Mouse (Mus musculus): ENCODE data around the gene Raver2. TPM values are rescaled to one million over a fixed set of nuclear protein-coding genes. Genes with fewer than 3 reads are reported as not detected.

Raver2 gene
- total and polyA plus RNA-seq, 3 experiments = 0.04 TPM; not detected in 2

DNA sequence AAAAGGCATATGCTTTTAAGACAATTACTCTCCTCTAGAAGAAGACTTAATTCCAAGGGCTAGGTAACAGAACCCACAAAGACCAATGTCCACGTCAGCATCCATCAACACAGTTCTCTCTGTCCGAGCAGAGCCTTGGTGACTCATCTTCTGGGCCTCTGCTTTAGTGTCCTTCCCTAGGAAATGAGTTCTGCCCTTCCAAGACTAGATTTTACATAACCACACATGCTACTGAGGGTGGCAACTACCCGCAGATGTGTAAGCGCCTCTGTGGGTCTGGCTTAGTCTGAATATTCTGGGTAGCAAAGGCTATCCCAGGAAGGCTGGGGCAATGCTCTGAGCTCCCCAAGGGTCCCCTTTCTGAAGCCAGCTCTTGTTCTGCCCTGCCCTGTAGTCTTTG, 97.0 kb downstream of the Raver2 start:
- TF ChIP-seq POLR2A (IDR thresholded peaks at IDR 0.05; ENCODE audit: low read depth, low read length) (no peak), NELFE (IDR thresholded peaks at IDR 0.05; ENCODE audit: low read depth, low read length) (no peak), SMC3 (IDR thresholded peaks at IDR 0.05; ENCODE audit: low read depth, low read length) (no peak), MAX (IDR thresholded peaks at IDR 0.05; ENCODE audit: low read length) (no peak), E2F4 (IDR thresholded peaks at IDR 0.05; ENCODE audit: insufficient replicate concordance, low read depth, low read length) (no peak), USF1 (IDR thresholded peaks at IDR 0.05; ENCODE audit: low read depth, low read length) (no peak), GABPA (IDR thresholded peaks at IDR 0.05; ENCODE audit: insufficient replicate concordance, low read depth, low read length) (no peak), TBP (conservative IDR thresholded peaks at IDR 0.05; ENCODE audit: low read depth, low read length) (no peak)
- H3K4me1 ChIP-seq (ENCODE audit: control insufficient read depth in 1 of 2, insufficient read depth in 2 of 2) = peaks cover 0 to 9% of the 10 kb centered on the region in 2 experiments; a peak in 2 of 4 replicates
- no peak overlapping the region for H3K4me3 ChIP-seq (replicated peaks in 1 of 3; ENCODE audit: low read depth in 2 of 3, low read length in 2 of 3, poor library complexity in 1 of 3)
- H3K36me3 ChIP-seq (replicated peaks in 1 of 2; ENCODE audit: control insufficient read depth in 1 of 2, insufficient read depth in 1 of 2, low read length in 1 of 2) = peaks cover 55 to 100% of the 10 kb centered on the region in 2 experiments
- H3K79me2 ChIP-seq (replicated peaks; ENCODE audit: control insufficient read depth, extremely low read depth, insufficient read depth, poor library complexity, severe bottlenecking) = no peaks in the 10 kb centered on the region
- in situ Hi-C loops (cut with MboI; ENCODE audit: low pct_ligation_motif_present, low pct_unique_long_range_greater_than_20kb, low sequenced_read_pairs) = loop anchor here (10.0 kb wide), 1 partner anchor 159 kb away; no protein-coding TSS in a partner anchor
- dilution Hi-C loops (cut with MboI; ENCODE audit: extremely low pct_ligation_motif_present, extremely low pct_unique_long_range_greater_than_20kb, low sequenced_read_pairs) = no loop called here
- H3K4me2 ChIP-seq (ENCODE audit: insufficient read depth, low read depth, poor library complexity, severe bottlenecking) = no peak overlapping the region
- no peaks in the 10 kb centered on the region for H3K27me3 ChIP-seq (replicated peaks)
- H3K9ac ChIP-seq (ENCODE audit: insufficient read depth, low read depth) = no peak overlapping the region
- no peaks in the 10 kb centered on the region for H3K9me3 ChIP-seq (replicated peaks; ENCODE audit: low read length)
- no peak overlapping the region for H3K27ac ChIP-seq (ENCODE audit: insufficient read depth, low read depth)
- no peak for DNase-seq (ENCODE audit: extremely low read depth)

DNA sequence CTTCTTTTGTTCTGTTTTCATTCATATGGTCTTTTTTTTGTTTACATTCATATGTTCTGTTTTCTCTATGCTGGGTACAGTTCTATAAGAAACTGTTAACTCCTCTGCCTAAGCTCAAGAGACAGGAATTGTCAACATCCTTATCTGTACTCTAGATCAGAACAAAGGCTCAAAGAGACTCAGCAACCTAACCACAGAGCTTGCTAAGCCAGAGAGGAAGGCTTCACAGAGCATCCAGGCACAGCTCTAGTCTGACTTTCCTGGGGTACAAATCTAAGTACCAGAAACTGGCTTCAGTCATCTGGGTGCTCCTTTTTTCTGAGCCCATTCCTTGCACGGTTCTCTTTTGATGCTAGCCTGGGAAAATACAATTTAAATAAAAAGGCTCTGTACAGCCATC, 99.0 kb downstream of the Raver2 start:
- DNase-seq (ENCODE audit: extremely low read depth) = no peak
- no peak overlapping the region for H3K9ac ChIP-seq (ENCODE audit: insufficient read depth, low read depth)
- no peaks in the 10 kb centered on the region for H3K27me3 ChIP-seq (replicated peaks)
- no peak overlapping the region for H3K4me2 ChIP-seq (ENCODE audit: insufficient read depth, low read depth, poor library complexity, severe bottlenecking)
- H3K4me3 ChIP-seq (replicated peaks in 1 of 3; ENCODE audit: low read depth in 2 of 3, low read length in 2 of 3, poor library complexity in 1 of 3) = no peak overlapping the region
- dilution Hi-C loops (cut with MboI; ENCODE audit: extremely low pct_ligation_motif_present, extremely low pct_unique_long_range_greater_than_20kb, low sequenced_read_pairs) (no loop called here), in situ Hi-C loops (cut with MboI; ENCODE audit: low pct_ligation_motif_present, low pct_unique_long_range_greater_than_20kb, low sequenced_read_pairs) (loop anchor here (10.0 kb wide), 1 partner anchor 157 kb away; no protein-coding TSS in a partner anchor)
- peaks cover 0 to 15% of the 10 kb centered on the region in 2 experiments; a peak in 3 of 4 replicates for H3K4me1 ChIP-seq (ENCODE audit: control insufficient read depth in 1 of 2, insufficient read depth in 2 of 2)
- H3K27ac ChIP-seq (ENCODE audit: insufficient read depth, low read depth) = no peak overlapping the region
- no peaks in the 10 kb centered on the region for H3K9me3 ChIP-seq (replicated peaks; ENCODE audit: low read length)
- no peaks in the 10 kb centered on the region for H3K79me2 ChIP-seq (replicated peaks; ENCODE audit: control insufficient read depth, extremely low read depth, insufficient read depth, poor library complexity, severe bottlenecking)
- H3K36me3 ChIP-seq (replicated peaks in 1 of 2; ENCODE audit: control insufficient read depth in 1 of 2, insufficient read depth in 1 of 2, low read length in 1 of 2) = peaks cover 48 to 94% of the 10 kb centered on the region in 2 experiments
- TF ChIP-seq MAZ (IDR thresholded peaks at IDR 0.05; ENCODE audit: low read depth, low read length) = no peak
- TF ChIP-seq IRF4 (IDR thresholded peaks at IDR 0.05; ENCODE audit: low read depth, low read length) = no peak

DNA sequence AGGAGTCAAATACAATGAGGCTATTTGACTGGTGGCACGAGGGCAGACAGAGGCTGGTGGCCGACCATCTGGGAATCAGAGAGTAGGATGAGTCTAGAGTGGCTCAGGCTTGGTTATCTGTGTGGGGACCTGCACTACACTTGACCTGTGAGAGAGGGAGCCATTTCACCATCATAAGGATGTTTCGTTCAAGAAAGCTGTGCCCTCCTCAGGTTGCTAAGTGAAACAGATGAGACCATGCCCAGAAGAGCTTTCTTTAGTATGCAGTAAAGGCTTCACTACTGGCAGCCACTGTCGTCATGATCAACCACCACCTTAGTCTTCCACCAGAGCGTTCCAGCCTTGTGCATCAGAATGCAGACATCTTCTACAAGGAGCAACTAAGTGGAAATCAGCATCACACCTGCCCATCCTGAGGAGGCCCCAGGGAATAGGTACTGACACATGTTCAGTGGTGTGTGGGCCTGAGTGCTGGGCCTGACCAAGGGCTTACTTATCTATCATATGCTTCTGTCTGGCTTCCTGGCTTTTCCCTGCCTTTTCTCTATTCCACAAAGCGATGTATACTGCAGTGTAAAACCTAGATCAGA, 99.5 kb downstream of the Raver2 start:
- DNase-seq (ENCODE audit: extremely low read depth) = peak; percentile 48
- in situ Hi-C loops (cut with MboI; ENCODE audit: low pct_ligation_motif_present, low pct_unique_long_range_greater_than_20kb, low sequenced_read_pairs) = loop anchor here (10.0 kb wide), 1 partner anchor 157 kb away; no protein-coding TSS in a partner anchor
- H3K36me3 ChIP-seq (replicated peaks in 1 of 2; ENCODE audit: control insufficient read depth in 1 of 2, insufficient read depth in 1 of 2, low read length in 1 of 2) = peaks cover 45 to 94% of the 10 kb centered on the region in 2 experiments

More for the DNA sequence above, 99.5 kb downstream of the Raver2 start:
- H3K4me3 ChIP-seq (replicated peaks in 1 of 3; ENCODE audit: low read depth in 2 of 3, low read length in 2 of 3, poor library complexity in 1 of 3) = no peak overlapping the region
- H3K9me3 ChIP-seq (replicated peaks; ENCODE audit: low read length) = no peaks in the 10 kb centered on the region
- dilution Hi-C loops (cut with MboI; ENCODE audit: extremely low pct_ligation_motif_present, extremely low pct_unique_long_range_greater_than_20kb, low sequenced_read_pairs) = no loop called here
- TF ChIP-seq TCF12 (IDR thresholded peaks at IDR 0.05; ENCODE audit: low read depth, low read length) (no peak), SMC3 (IDR thresholded peaks at IDR 0.05; ENCODE audit: low read depth, low read length) (peak; percentile 44), MAZ (IDR thresholded peaks at IDR 0.05; ENCODE audit: low read depth, low read length) (no peak), ZMIZ1 (IDR thresholded peaks at IDR 0.05; ENCODE audit: low read depth, low read length) (no peak), HCFC1 (IDR thresholded peaks at IDR 0.05; ENCODE audit: low read depth, low read length) (no peak), CTCF (conservative IDR thresholded peaks at IDR 0.05 in 1 of 2, IDR thresholded peaks at IDR 0.05 in 1 of 2; ENCODE audit: low read depth in 2 of 2, low read length in 2 of 2) (peak; percentile 46 to 82), RAD21 (IDR thresholded peaks at IDR 0.05; ENCODE audit: low read depth, low read length) (peak; percentile 68), POLR2AphosphoS2 (IDR thresholded peaks at IDR 0.05; ENCODE audit: low read depth, low read length) (no peak)
- H3K27me3 ChIP-seq (replicated peaks) = no peaks in the 10 kb centered on the region
- no peaks in the 10 kb centered on the region for H3K79me2 ChIP-seq (replicated peaks; ENCODE audit: control insufficient read depth, extremely low read depth, insufficient read depth, poor library complexity, severe bottlenecking)
- no peak overlapping the region for H3K27ac ChIP-seq (ENCODE audit: insufficient read depth, low read depth)
- H3K4me1 ChIP-seq (ENCODE audit: control insufficient read depth in 1 of 2, insufficient read depth in 2 of 2) = peaks cover 0 to 18% of the 10 kb centered on the region in 2 experiments; a peak in 3 of 4 replicates
- H3K9ac ChIP-seq (ENCODE audit: insufficient read depth, low read depth) = no peak overlapping the region
- no peak overlapping the region for H3K4me2 ChIP-seq (ENCODE audit: insufficient read depth, low read depth, poor library complexity, severe bottlenecking)
